Mouse (Mus musculus): Measurements from ENCODE around the gene P4hb. TPM values are rescaled to one million over a fixed set of nuclear protein-coding genes. Genes with fewer than 3 reads are reported as not detected.
A peak's percentile ranks its signal among the peaks of the same experiment; 100 is the strongest.

Gene P4hb
- total and polyA plus RNA-seq, 3 experiments, result 563 to 1,152 (median 625) TPM

- H3K4me3 ChIP-seq (ENCODE audit: control insufficient read depth in 1 of 2, insufficient read depth in 1 of 2, low read depth in 2 of 2, low read length in 2 of 2), result peak overlapping the region; percentile 76 to 94
- H3K9ac ChIP-seq (ENCODE audit: control insufficient read depth, low read depth, low read length, poor library complexity, severe bottlenecking), result peak overlapping the region; percentile 84
- peaks cover 35% of the 10 kb centered on the region for H3K79me2 ChIP-seq (ENCODE audit: control insufficient read depth, insufficient read depth, low read length, poor library complexity)
- peak overlapping the region; percentile 67 for H3K27ac ChIP-seq (ENCODE audit: control insufficient read depth, low read depth, low read length)
- no peaks in the 10 kb centered on the region for H3K9me3 ChIP-seq (replicated peaks; ENCODE audit: insufficient read depth, low read length)
- peak; percentile 82 for DNase-seq (ENCODE audit: low read depth, low spot score)
- peaks cover 5 to 18% of the 10 kb centered on the region in 2 experiments for H3K4me1 ChIP-seq (ENCODE audit: control insufficient read depth in 1 of 2, insufficient read depth in 2 of 2, low read length in 2 of 2)
- H3K27me3 ChIP-seq (ENCODE audit: control insufficient read depth in 1 of 2, insufficient read depth in 2 of 2, low read length in 2 of 2), result no peaks in the 10 kb centered on the region
- peaks cover 4 to 12% of the 10 kb centered on the region in 2 experiments; a peak in 3 of 4 replicates for H3K36me3 ChIP-seq (ENCODE audit: control insufficient read depth in 1 of 2, insufficient read depth in 2 of 2, low read length in 2 of 2)
- TF ChIP-seq NRF1 (IDR thresholded peaks at IDR 0.05; ENCODE audit: insufficient read depth, low read depth, low read length, poor library complexity, severe bottlenecking), result peak; percentile 62; the same call in 1 of the 2 replicates
- TF ChIP-seq HCFC1 (IDR thresholded peaks at IDR 0.05; ENCODE audit: low read depth, low read length), result no peak
- TF ChIP-seq ELF1 (IDR thresholded peaks at IDR 0.05; ENCODE audit: low read depth, low read length), result 0 out of 2 replicates have a peak, but pooled peaks have one; percentile 12
- no peak for TF ChIP-seq UBTF (IDR thresholded peaks at IDR 0.05; ENCODE audit: borderline replicate concordance, insufficient read depth, low read depth, low read length)
- no peak for TF ChIP-seq MEF2A (IDR thresholded peaks at IDR 0.05; ENCODE audit: extremely low read depth, insufficient replicate concordance, low read depth, low read length, poor library complexity, severe bottlenecking)
- no peak; the same call in 1 of the 2 replicates for TF ChIP-seq NELFE (IDR thresholded peaks at IDR 0.05; ENCODE audit: low read depth, low read length)
- TF ChIP-seq TAL1 (IDR thresholded peaks at IDR 0.05; ENCODE audit: low read length), result 0 out of 2 replicates have a peak, but pooled peaks have one; percentile 15
- TF ChIP-seq MYB (IDR thresholded peaks at IDR 0.05; ENCODE audit: low read depth, low read length), result no peak
- no peak for TF ChIP-seq TCF12 (IDR thresholded peaks at IDR 0.05; ENCODE audit: low read depth, low read length)
- peak; percentile 42; the same call in 1 of the 2 replicates for TF ChIP-seq MXI1 (IDR thresholded peaks at IDR 0.05; ENCODE audit: low read depth, low read length)
- no peak for TF ChIP-seq CHD1 (IDR thresholded peaks at IDR 0.05; ENCODE audit: low read depth, low read length)
- TF ChIP-seq POLR2AphosphoS2 (IDR thresholded peaks at IDR 0.05; ENCODE audit: low read length), result no peak
- TF ChIP-seq ZMIZ1 (IDR thresholded peaks at IDR 0.05; ENCODE audit: low read depth, low read length), result no peak
- TF ChIP-seq ZKSCAN1 (IDR thresholded peaks at IDR 0.05; ENCODE audit: low read depth, low read length), result no peak
- TF ChIP-seq MYC (IDR thresholded peaks at IDR 0.05; ENCODE audit: low read depth, low read length), result no peak
- TF ChIP-seq ZNF384 (IDR thresholded peaks at IDR 0.05; ENCODE audit: low read depth, low read length), result no peak
- TF ChIP-seq JUND (IDR thresholded peaks at IDR 0.05; ENCODE audit: low read depth, low read length), result no peak
Observed at GRCm38 (mm10) chr11:120580190-120580589, 7.1 kb upstream of the P4hb start.

DNA sequence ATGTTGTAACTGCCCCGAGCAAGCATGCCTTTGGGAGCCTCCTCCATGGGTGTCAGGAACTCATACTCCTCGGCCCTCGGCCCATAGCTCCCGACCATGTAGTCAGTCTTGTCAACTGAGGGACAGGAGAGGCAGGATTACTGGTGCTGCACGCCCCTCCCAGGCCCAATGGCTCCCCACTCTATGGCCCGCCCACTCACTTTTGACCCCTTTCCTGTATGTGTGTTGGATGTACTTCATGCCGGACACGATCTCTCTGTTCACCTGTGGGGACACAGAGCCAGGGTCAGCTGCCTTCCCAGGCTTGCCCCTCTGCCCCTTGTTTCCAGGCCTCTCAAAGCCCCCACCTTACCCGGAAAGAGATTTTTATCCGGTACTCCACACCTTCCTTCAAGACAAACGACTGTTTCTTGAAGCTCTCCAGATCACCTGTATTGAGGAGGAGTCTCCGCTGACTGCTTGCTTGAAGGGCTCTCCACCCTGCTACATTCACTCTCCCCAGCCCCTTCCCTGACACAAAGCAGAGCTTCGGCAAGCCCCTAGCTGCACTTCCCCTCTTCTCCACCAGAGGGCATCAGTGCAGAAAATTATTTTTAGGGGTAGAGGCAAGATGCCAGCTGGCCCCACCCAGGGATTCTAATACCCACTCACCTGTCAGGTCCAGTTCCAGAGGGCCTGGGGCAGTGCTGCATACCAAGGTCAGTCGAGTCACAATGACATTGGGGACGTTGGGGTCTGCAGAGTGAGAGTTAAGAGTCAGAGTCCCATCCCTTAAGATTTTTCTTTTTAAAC, 6.5 kb upstream of the P4hb start:
- no peaks in the 10 kb centered on the region for H3K27me3 ChIP-seq (ENCODE audit: control insufficient read depth in 1 of 2, insufficient read depth in 2 of 2, low read length in 2 of 2)
- peak overlapping the region; percentile 76 to 94; a peak in 3 of 4 replicates for H3K4me3 ChIP-seq (ENCODE audit: control insufficient read depth in 1 of 2, insufficient read depth in 1 of 2, low read depth in 2 of 2, low read length in 2 of 2)
- H3K36me3 ChIP-seq (ENCODE audit: control insufficient read depth in 1 of 2, insufficient read depth in 2 of 2, low read length in 2 of 2), result peaks cover 4 to 19% of the 10 kb centered on the region in 2 experiments; a peak in 3 of 4 replicates
- peak overlapping the region; percentile 84 for H3K9ac ChIP-seq (ENCODE audit: control insufficient read depth, low read depth, low read length, poor library complexity, severe bottlenecking)
- no peak overlapping the region for H3K27ac ChIP-seq (ENCODE audit: control insufficient read depth, low read depth, low read length)
- DNase-seq (ENCODE audit: low read depth, low spot score), result peak; percentile 80
- H3K9me3 ChIP-seq (replicated peaks; ENCODE audit: insufficient read depth, low read length), result no peaks in the 10 kb centered on the region
- H3K79me2 ChIP-seq (ENCODE audit: control insufficient read depth, insufficient read depth, low read length, poor library complexity), result peaks cover 37% of the 10 kb centered on the region
- peaks cover 7 to 20% of the 10 kb centered on the region in 2 experiments for H3K4me1 ChIP-seq (ENCODE audit: control insufficient read depth in 1 of 2, insufficient read depth in 2 of 2, low read length in 2 of 2)
- TF ChIP-seq TAL1 (IDR thresholded peaks at IDR 0.05; ENCODE audit: low read length) (no peak), E2F4 (IDR thresholded peaks at IDR 0.05; ENCODE audit: borderline replicate concordance, low read depth, low read length) (no peak), KAT2A (conservative IDR thresholded peaks at IDR 0.05; ENCODE audit: low read depth, low read length) (no peak), ZNF384 (IDR thresholded peaks at IDR 0.05; ENCODE audit: low read depth, low read length) (no peak), JUND (IDR thresholded peaks at IDR 0.05; ENCODE audit: low read depth, low read length) (no peak), ZC3H11A (IDR thresholded peaks at IDR 0.05; ENCODE audit: low read depth, low read length) (no peak; the same call in 1 of the 2 replicates), SIN3A (IDR thresholded peaks at IDR 0.05; ENCODE audit: low read length) (peak; percentile 24; the same call in 1 of the 2 replicates), ELF1 (IDR thresholded peaks at IDR 0.05; ENCODE audit: low read depth, low read length) (0 out of 2 replicates have a peak, but pooled peaks have one; percentile 4), MAFK (IDR thresholded peaks at IDR 0.05; ENCODE audit: borderline replicate concordance, low read depth, low read length) (no peak), UBTF (IDR thresholded peaks at IDR 0.05; ENCODE audit: borderline replicate concordance, insufficient read depth, low read depth, low read length) (no peak), USF1 (IDR thresholded peaks at IDR 0.05; ENCODE audit: low read depth, low read length) (no peak), MYB (IDR thresholded peaks at IDR 0.05; ENCODE audit: low read depth, low read length) (no peak), ETS1 (IDR thresholded peaks at IDR 0.05; ENCODE audit: low read depth, low read length) (no peak; the same call in 1 of the 2 replicates), MAZ (IDR thresholded peaks at IDR 0.05; ENCODE audit: low read depth, low read length) (no peak), POLR2AphosphoS2 (IDR thresholded peaks at IDR 0.05; ENCODE audit: low read length) (no peak), MAX (IDR thresholded peaks at IDR 0.05; ENCODE audit: low read length) (no peak), NRF1 (IDR thresholded peaks at IDR 0.05; ENCODE audit: insufficient read depth, low read depth, low read length, poor library complexity, severe bottlenecking) (no peak), GATA1 (IDR thresholded peaks at IDR 0.05; ENCODE audit: low read depth, low read length) (no peak), CHD2 (IDR thresholded peaks at IDR 0.05; ENCODE audit: low read length) (no peak)
